Mouse (Mus musculus): ENCODE data around the gene App.

Gene App

GRCm38 (mm10) chr16:85173373-85174081 lies at the start of gene App:
Gene App (minus strand): TSS chr16:85173766.
- DNase-seq = peak; percentile 96

GRCm38 (mm10) chr16:85215846-85216245 lies 42.3 kb upstream of the App start:
- no peak for DNase-seq

GRCm38 (mm10) chr16:85215173-85215572 lies 41.6 kb upstream of the App start:
- no peak for DNase-seq

GRCm38 (mm10) chr16:85195622-85196021 lies 22.1 kb upstream of the App start:
- DNase-seq = peak in 1 of 2 experiments; percentile 8

- no peak for DNase-seq
Observed at GRCm38 (mm10) chr16:85195167-85195566, 21.6 kb upstream of the App start.

- no peak for DNase-seq
Observed at GRCm38 (mm10) chr16:85181502-85181901, 7.9 kb upstream of the App start.

GRCm38 (mm10) chr16:85180710-85181109 lies 7.1 kb upstream of the App start:
- no peak for DNase-seq

- peak; percentile 48 to 59 for DNase-seq
Observed at GRCm38 (mm10) chr16:85176666-85177065, 3.1 kb upstream of the App start.

- DNase-seq = peak; percentile 72 to 82
Observed at GRCm38 (mm10) chr16:85172571-85173372, 794 bp downstream of the App start.

- peak; percentile 60 to 76 for DNase-seq
Observed at GRCm38 (mm10) chr16:85171976-85172570, 1.5 kb downstream of the App start.

GRCm38 (mm10) chr16:85170826-85171510 lies 2.6 kb downstream of the App start:
- DNase-seq = peak in 1 of 2 experiments; percentile 11

GRCm38 (mm10) chr16:85168821-85169220 lies 4.7 kb downstream of the App start:
- DNase-seq = peak; percentile 73 to 80

GRCm38 (mm10) chr16:85166205-85166604 lies 7.4 kb downstream of the App start:
- DNase-seq = no peak

- no peak for DNase-seq
Observed at GRCm38 (mm10) chr16:85165631-85166030, 7.9 kb downstream of the App start.

GRCm38 (mm10) chr16:85165177-85165576 lies 8.4 kb downstream of the App start:
- DNase-seq = no peak

GRCm38 (mm10) chr16:85162779-85163178 lies 10.8 kb downstream of the App start:
- DNase-seq = no peak

GRCm38 (mm10) chr16:85160140-85160539 lies 13.4 kb downstream of the App start:
- DNase-seq = peak; percentile 45 to 59

- no peak for DNase-seq
Observed at GRCm38 (mm10) chr16:85157796-85158546, 15.6 kb downstream of the App start.

- no peak for DNase-seq
Observed at GRCm38 (mm10) chr16:85157156-85157555, 16.4 kb downstream of the App start.

- no peak for DNase-seq
Observed at GRCm38 (mm10) chr16:85155836-85156235, 17.7 kb downstream of the App start.

- no peak for DNase-seq
Observed at GRCm38 (mm10) chr16:85152457-85152856, 21.1 kb downstream of the App start.

GRCm38 (mm10) chr16:85151681-85152080 lies 21.9 kb downstream of the App start:
- peak; percentile 57 to 71 for DNase-seq
